Mouse (Mus musculus) adrenal gland (tissue): Measurements from ENCODE around the gene Bcl2l1.

Source experiments
- intact Hi-C: fragments of 180-260 bp; cut with DNase I; formaldehyde crosslinking; loops from one replicate; pipeline ENCODE4 v1.15.1; 2025
- microRNA-seq, 2 experiments: library from miRNA; unstranded; fragments of <30 nt; microRNA quantifications; one replicate each; pipeline ENCODE4; 2019

Gene Bcl2l1

GRCm38 (mm10) chr2:152739031-152739841, 92.3 kb downstream of the Bcl2l1 start:
- intact Hi-C loops = no loop called here

GRCm38 (mm10) chr2:152738341-152738740, 93.2 kb downstream of the Bcl2l1 start:
- intact Hi-C loops = no loop called here

GRCm38 (mm10) chr2:152737306-152738221, 94.0 kb downstream of the Bcl2l1 start:
- intact Hi-C loops = no loop called here

- intact Hi-C loops = no loop called here
These were observed 94.8 kb downstream of the Bcl2l1 start for GRCm38 (mm10) chr2:152736748-152737147.

GRCm38 (mm10) chr2:152736090-152736601, 95.4 kb downstream of the Bcl2l1 start, which contains the start of gene Id1:
Gene Id1 (plus strand): TSS chr2:152736251.
- intact Hi-C loops = no loop called here

- intact Hi-C loops = no loop called here
These were observed 96.5 kb downstream of the Bcl2l1 start for GRCm38 (mm10) chr2:152734984-152735383.

GRCm38 (mm10) chr2:152734501-152734900, 97.0 kb downstream of the Bcl2l1 start:
- intact Hi-C loops = no loop called here

GRCm38 (mm10) chr2:152733201-152733600, 98.3 kb downstream of the Bcl2l1 start:
- intact Hi-C loops = no loop called here

Small RNAs within 50 kb of the gene (microRNA-seq; reads per million reads assigned to microRNA genes)
- gene Gm23802 (0 reads per million in 2 experiments), gene Mir5622 (0 to 0.11 reads per million in 2 experiments)
